Mouse (Mus musculus): Measurements from ENCODE around the gene Tdrd1. TPM values are rescaled to one million over a fixed set of nuclear protein-coding genes. Genes with fewer than 3 reads are reported as not detected.

Tdrd1 gene
- total RNA-seq, 2 experiments from 2014 or later: 0.11 to 0.17 TPM

DNA sequence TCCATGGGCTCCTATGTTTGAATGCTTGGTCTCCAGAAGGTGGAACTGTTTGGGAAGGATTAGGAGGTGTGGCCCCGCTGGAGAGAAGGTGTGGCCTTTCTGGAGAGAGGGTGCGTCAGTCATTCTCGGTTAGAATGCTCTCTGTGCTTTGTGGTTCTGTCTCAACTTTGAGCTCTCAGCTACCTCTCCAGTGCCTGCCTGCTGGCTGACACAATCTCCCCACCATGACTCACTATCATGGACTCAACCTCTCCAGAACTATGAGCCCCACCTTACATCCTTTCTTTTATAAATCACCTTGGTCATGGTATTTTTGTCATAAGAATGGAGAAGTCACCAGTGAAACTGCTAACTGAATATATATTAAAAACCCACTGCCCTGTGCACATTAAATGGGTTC is 88.6 kb downstream of the Tdrd1 start:
- no peak for DNase-seq

DNA sequence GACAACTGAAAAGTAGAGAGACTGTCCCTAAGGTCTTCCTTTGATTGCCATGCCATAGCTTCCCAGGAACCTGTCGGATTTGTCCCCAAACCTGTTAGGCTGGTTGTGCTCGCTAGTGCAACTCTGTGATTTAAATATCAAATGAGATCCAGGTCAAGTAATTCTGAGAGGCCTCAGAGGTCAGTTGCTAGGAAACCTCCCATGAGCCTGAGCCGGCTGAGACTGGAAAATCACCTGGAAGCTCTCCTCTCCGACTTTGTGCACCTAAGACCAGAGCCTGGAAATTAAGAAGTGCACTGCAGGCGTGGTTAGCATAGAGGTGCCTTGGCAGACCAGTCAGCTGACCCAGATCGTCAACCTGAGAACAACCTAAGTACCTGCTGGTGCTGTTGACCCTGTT is 89.1 kb downstream of the Tdrd1 start:
- DNase-seq: no peak

Other genes with a start within 250 kb of the Tdrd1 start
- gene Adrb1, start 104.0 kb upstream of the Tdrd1 start, total RNA-seq (2021): 10 to 100 TPM; 30.3 to 33.8 TPM
- gene Ccdc186, start 4.0 kb upstream of the Tdrd1 start, total RNA-seq (2021): 10 to 100 TPM; 22.8 to 26.6 TPM
- gene Vwa2, start 48.0 kb downstream of the Tdrd1 start, total RNA-seq (2021): not detected
- 10 to 100 TPM; 10.1 to 11.9 TPM for gene Afap1l2, start 182.0 kb downstream of the Tdrd1 start, total RNA-seq (2021)

Data from heart, postnatal 4 days (tissue).